Mouse (Mus musculus): ENCODE measurements around the gene Srgap3.

- TF ChIP-seq ZC3H11A (IDR thresholded peaks at IDR 0.05; ENCODE audit: borderline replicate concordance, low read depth, low read length) (no peak), ZNF384 (IDR thresholded peaks at IDR 0.05; ENCODE audit: low read depth, low read length) (no peak), MAFK (IDR thresholded peaks at IDR 0.05; ENCODE audit: insufficient read depth, low read depth, low read length) (no peak), CHD2 (IDR thresholded peaks at IDR 0.05; ENCODE audit: low read depth, low read length) (no peak)
Measured at GRCm38 (mm10) chr6:112758541-112758940, 188.5 kb downstream of the Srgap3 start.
